Mouse (Mus musculus) lung, postnatal 0 days (tissue): ENCODE results near the gene Cpd.

Experiments
- CTCF ChIP-seq: IDR thresholded peaks from 2 replicates; pipeline ENCODE4 v1.5.1; 2016; ENCODE audit warnings: antibody characterized with exemption, mild to moderate bottlenecking
- EP300 ChIP-seq: IDR thresholded peaks from 2 replicates; pipeline ENCODE4 v1.6.1; 2016; ENCODE audit warnings: antibody characterized with exemption, mild to moderate bottlenecking, control low read depth

GRCm38 (mm10) chr11:76861185-76861584 is 14.4 kb upstream of the Cpd start:
- no peak for TF ChIP-seq EP300
- TF ChIP-seq CTCF: no peak
